Mouse (Mus musculus) ES-E14 (cell line): Measurements from ENCODE around the gene Morc1.

Experiments
- CHD2 ChIP-seq: IDR thresholded peaks from 2 replicates; pipeline ENCODE4 v1.6.1; 2014; ENCODE audit warnings: mild to moderate bottlenecking, low read depth, low read length, inconsistent platforms
- HCFC1 ChIP-seq: IDR thresholded peaks from 2 replicates; pipeline ENCODE4 v1.6.1; 2012; ENCODE audit warnings: low read length, inconsistent platforms, borderline replicate concordance; ENCODE audit not compliant: insufficient read depth
- MAFK ChIP-seq: IDR thresholded peaks from 2 replicates; pipeline ENCODE4 v1.6.1; 2014; ENCODE audit warnings: mild to moderate bottlenecking, low read depth, low read length, inconsistent platforms; ENCODE audit not compliant: insufficient read depth
- ZC3H11A ChIP-seq: IDR thresholded peaks from 2 replicates; pipeline ENCODE4 v1.6.1; 2012; ENCODE audit warnings: low read depth, mild to moderate bottlenecking, inconsistent platforms, low read length, borderline replicate concordance

DNA sequence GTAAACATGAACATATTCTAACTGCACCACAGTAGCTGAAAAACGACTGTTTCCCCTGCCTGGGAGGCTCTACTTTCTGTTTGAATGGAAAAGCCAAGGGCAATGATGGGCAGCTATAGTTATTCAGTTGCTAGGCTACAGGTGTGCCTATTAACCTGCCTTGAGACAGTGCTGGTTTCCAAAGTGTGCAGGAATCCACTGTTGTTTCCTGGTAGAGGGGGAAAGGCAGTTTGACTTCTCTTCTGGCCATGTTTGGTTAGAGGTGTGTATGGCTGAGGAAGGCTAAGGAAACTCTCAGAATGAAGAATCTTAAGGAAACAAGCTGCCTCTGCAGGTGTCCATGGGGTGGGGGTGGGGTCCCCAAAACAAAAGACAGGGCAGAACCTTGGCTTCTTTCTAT lies 179.8 kb downstream of the Morc1 start:
- no peak for TF ChIP-seq ZC3H11A
- TF ChIP-seq CHD2: peak; percentile 22; the same call in 1 of the 2 replicates
- TF ChIP-seq HCFC1: no peak
- no peak for TF ChIP-seq MAFK
